Mouse (Mus musculus) forebrain, embryonic 11.5 days (tissue): ENCODE data around the gene Trip4. TPM values are rescaled to one million over a fixed set of nuclear protein-coding genes. Genes with fewer than 3 reads are reported as not detected.
A peak's percentile ranks its signal among the peaks of the same experiment; 100 is the strongest.

Experiments
- ATAC-seq: fragments of 200-750 bp; cut with Nextera tagmentation; replicated peaks from 2 replicates; pipeline ENCODE4 v1.8.0; 2017; ENCODE audit warnings: moderate TSS enrichment; ENCODE audit not compliant: low FRiP score
- DNase-seq: peaks from one replicate; pipeline ENCODE4 v3.0.0-alpha.2; 2017; ENCODE audit warnings: low spot score
- H3K27ac ChIP-seq: fragments of 300-500 bp; sonication (generic); 2 replicates; pipeline ENCODE4 v1.5.1; 2014; ENCODE audit warnings: low read depth, low read length
- H3K27me3 ChIP-seq: fragments of 300-500 bp; sonication (generic); 2 replicates; pipeline ENCODE4 v1.6.1; 2014; ENCODE audit warnings: mild to moderate bottlenecking, low read length, mixed read lengths; ENCODE audit not compliant: control insufficient read depth, insufficient read depth
- H3K36me3 ChIP-seq: fragments of 300-500 bp; sonication (generic); 2 replicates; pipeline ENCODE4 v1.6.1; 2014; ENCODE audit warnings: mild to moderate bottlenecking, low read length, moderate library complexity, mixed read lengths; ENCODE audit not compliant: control insufficient read depth, insufficient read depth
- H3K4me1 ChIP-seq: fragments of 300-500 bp; sonication (generic); replicated peaks from 2 replicates; pipeline ENCODE4 v1.6.1; 2014; ENCODE audit warnings: low read length, mixed read lengths; ENCODE audit not compliant: control insufficient read depth, insufficient read depth
- H3K4me2 ChIP-seq: fragments of 300-500 bp; sonication (generic); 2 replicates; pipeline ENCODE4 v1.6.1; 2014; ENCODE audit warnings: low read depth, mild to moderate bottlenecking, low read length, moderate library complexity, mixed read lengths; ENCODE audit not compliant: severe bottlenecking
- H3K4me3 ChIP-seq: fragments of 300-500 bp; sonication (generic); 2 replicates; pipeline ENCODE4 v1.5.1; 2014; ENCODE audit warnings: low read depth, low read length
- H3K9ac ChIP-seq: fragments of 300-500 bp; sonication (generic); 2 replicates; pipeline ENCODE4 v1.6.1; 2014; ENCODE audit warnings: low read length
- H3K9me3 ChIP-seq: fragments of 300-500 bp; sonication (generic); 2 replicates; pipeline ENCODE4 v1.6.1; 2016; ENCODE audit warnings: low read length, mixed read lengths; ENCODE audit not compliant: control insufficient read depth
- WGBS: fragments of 180-500 bp; shearing (Covaris S2); extraction: QIAGEN DNeasy Blood & Tissue Kit; methylation state at CpG from one replicate; pipeline ENCODE4 v1.1.7; 2014; 5-methylcytosine and 5-hydroxymethylcytosine counted together
- polyA plus RNA-seq: library from polyadenylated mRNA; unstranded; fragments of >200 nt; fragmentation: Nextera tagmentation; extraction: Ambion mirVana; gene quantifications from 2 replicates; pipeline ENCODE4 v1.2.1, GENCODE M21; 2014

The Trip4 gene
- polyA plus RNA-seq: 34.6 and 38.9 TPM in 2 replicates

- Histone ChIP-seq H3K4me1 (no peaks in the 10 kb centered on the region; the same call in 1 of the 2 replicates), H3K36me3 (peaks cover 8% of the 10 kb centered on the region), H3K27me3 (no peaks in the 10 kb centered on the region), H3K4me3 (peak within 1 kb of the TSS; percentile 82), H3K4me2 (peak within 1 kb of the TSS; percentile 70), H3K9ac (peak within 1 kb of the TSS; percentile 74), H3K27ac (peak within 1 kb of the TSS; percentile 68), H3K9me3 (no peaks in the 10 kb centered on the region)
- peak; percentile 99 for ATAC-seq
- WGBS: under 1% methylated on average over 38 of the region's 38 CpGs
- peak; percentile 97 for DNase-seq
Measured at GRCm38 (mm10) chr9:65908394-65909300, at the start of gene Trip4, which contains the start of gene Csnk1g1. Gene Trip4 (minus strand): TSS chr9:65908794. Gene Csnk1g1 (plus strand): TSS chr9:65908924.

GRCm38 (mm10) chr9:65951082-65951587 lies 42.5 kb upstream of the Trip4 start:
- WGBS: 95% methylated on average over 3 of the region's 3 CpGs
- H3K4me2 ChIP-seq: no peak overlapping the region
- no peaks in the 10 kb centered on the region for H3K9me3 ChIP-seq
- DNase-seq (no peak), ATAC-seq (no peak)
- no peaks in the 10 kb centered on the region for H3K4me1 ChIP-seq
- H3K4me3 ChIP-seq: no peak overlapping the region
- H3K27me3 ChIP-seq: no peaks in the 10 kb centered on the region
- no peak overlapping the region for H3K9ac ChIP-seq
- no peaks in the 10 kb centered on the region for H3K36me3 ChIP-seq
- H3K27ac ChIP-seq: no peak overlapping the region

- no peaks in the 10 kb centered on the region for H3K27me3 ChIP-seq
- no peak for DNase-seq
- no peak overlapping the region for H3K4me3 ChIP-seq
- H3K4me2 ChIP-seq: no peak overlapping the region
- H3K9ac ChIP-seq: no peak overlapping the region
- H3K9me3 ChIP-seq: no peaks in the 10 kb centered on the region
- H3K27ac ChIP-seq: no peak overlapping the region
- no peak for ATAC-seq
- WGBS: 91% methylated on average over 2 of the region's 2 CpGs
- H3K36me3 ChIP-seq: no peaks in the 10 kb centered on the region
- no peaks in the 10 kb centered on the region for H3K4me1 ChIP-seq
Measured at GRCm38 (mm10) chr9:65937566-65937965, 29.0 kb upstream of the Trip4 start.

GRCm38 (mm10) chr9:65929826-65930225 lies 21.2 kb upstream of the Trip4 start:
- H3K9me3 ChIP-seq: no peaks in the 10 kb centered on the region
- DNase-seq (no peak), ATAC-seq (no peak)

GRCm38 (mm10) chr9:65928456-65928855 lies 19.9 kb upstream of the Trip4 start:
- Histone ChIP-seq H3K4me2 (no peak overlapping the region), H3K4me3 (no peak overlapping the region), H3K4me1 (no peaks in the 10 kb centered on the region), H3K27ac (no peak overlapping the region), H3K9me3 (no peaks in the 10 kb centered on the region), H3K27me3 (no peaks in the 10 kb centered on the region), H3K36me3 (no peaks in the 10 kb centered on the region), H3K9ac (no peak overlapping the region)
- DNase-seq: no peak
- no peak for ATAC-seq

More at GRCm38 (mm10) chr9:65929826-65930225, 21.2 kb upstream of the Trip4 start:
- Histone ChIP-seq H3K9ac (no peak overlapping the region), H3K27ac (no peak overlapping the region), H3K4me2 (no peak overlapping the region), H3K4me1 (no peaks in the 10 kb centered on the region), H3K36me3 (no peaks in the 10 kb centered on the region), H3K27me3 (no peaks in the 10 kb centered on the region), H3K4me3 (no peak overlapping the region)

- Histone ChIP-seq H3K9me3 (no peaks in the 10 kb centered on the region), H3K4me2 (no peak overlapping the region), H3K4me1 (no peaks in the 10 kb centered on the region), H3K36me3 (no peaks in the 10 kb centered on the region), H3K9ac (no peak overlapping the region), H3K27ac (no peak overlapping the region), H3K27me3 (no peaks in the 10 kb centered on the region), H3K4me3 (no peak overlapping the region)
- no peak for DNase-seq
- no peak for ATAC-seq
- WGBS: 68% methylated on average over 1 of the region's 1 CpGs
Measured at GRCm38 (mm10) chr9:65917015-65917414, 8.4 kb upstream of the Trip4 start.

- Histone ChIP-seq H3K27me3 (no peaks in the 10 kb centered on the region), H3K9ac (no peak overlapping the region), H3K27ac (no peak overlapping the region), H3K36me3 (no peaks in the 10 kb centered on the region), H3K4me3 (no peak overlapping the region), H3K4me2 (no peak overlapping the region), H3K9me3 (no peaks in the 10 kb centered on the region), H3K4me1 (no peaks in the 10 kb centered on the region)
- ATAC-seq (no peak), DNase-seq (no peak)
- 91% methylated on average over 2 of the region's 2 CpGs for WGBS
Measured at GRCm38 (mm10) chr9:65913976-65914375, 5.4 kb upstream of the Trip4 start.

GRCm38 (mm10) chr9:65909837-65910236 lies 1.2 kb upstream of the Trip4 start:
- ATAC-seq: no peak
- no peaks in the 10 kb centered on the region for H3K9me3 ChIP-seq
- H3K4me2 ChIP-seq: peak overlapping the region; percentile 67
- 13% methylated on average over 4 of the region's 4 CpGs for WGBS
- no peak for DNase-seq
- H3K4me1 ChIP-seq: no peaks in the 10 kb centered on the region; the same call in 1 of the 2 replicates
- H3K4me3 ChIP-seq: peak overlapping the region; percentile 82
- no peak overlapping the region for H3K27ac ChIP-seq
- no peaks in the 10 kb centered on the region for H3K27me3 ChIP-seq
- peaks cover 3% of the 10 kb centered on the region; the same call in 1 of the 2 replicates for H3K36me3 ChIP-seq
- H3K9ac ChIP-seq: peak overlapping the region; percentile 74
